Mouse (Mus musculus): ENCODE measurements around the gene Ppp1r9b. TPM values are rescaled to one million over a fixed set of nuclear protein-coding genes. Genes with fewer than 3 reads are reported as not detected.
A peak's percentile ranks its signal among the peaks of the same experiment; 100 is the strongest.

The Ppp1r9b gene
- polyA plus RNA-seq, 1 experiment from 2014 or later, result 18.2 TPM

DNA sequence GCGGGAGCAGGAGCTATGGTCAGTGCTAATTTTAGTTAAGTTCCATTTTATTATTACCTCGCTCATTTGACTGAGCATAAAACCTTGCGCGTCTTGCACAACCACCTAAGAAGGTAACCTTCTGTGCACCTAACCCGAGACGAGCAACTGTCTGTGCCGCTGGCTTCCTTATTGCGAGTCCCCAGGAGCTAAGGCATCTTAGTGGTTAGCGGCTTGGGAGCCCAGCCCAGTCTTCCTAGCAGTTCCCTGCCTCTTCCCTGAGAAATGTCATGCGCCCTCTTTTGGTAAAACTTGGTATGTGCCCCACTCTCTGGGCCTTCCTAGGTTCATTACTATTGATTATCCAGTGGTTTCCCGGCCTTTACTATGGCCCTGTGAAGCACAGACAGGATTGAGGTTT is 51.3 kb downstream of the Ppp1r9b start:
- H3K9ac ChIP-seq, result no peak overlapping the region
- 1% methylated on average over 11 of the region's 11 CpGs for WGBS
- H3K9me3 ChIP-seq, result no peaks in the 10 kb centered on the region
- no peaks in the 10 kb centered on the region for H3K27me3 ChIP-seq (replicated peaks)
- ATAC-seq (ENCODE audit: low FRiP score, low read depth), result peak; percentile 20; the same call in 1 of the 2 replicates
- peak overlapping the region; percentile 84 for H3K4me2 ChIP-seq (replicated peaks)
- H3K27ac ChIP-seq, result no peak overlapping the region
- H3K4me3 ChIP-seq, result peak overlapping the region; percentile 69
- H3K36me3 ChIP-seq, result no peaks in the 10 kb centered on the region
- H3K4me1 ChIP-seq, result peaks cover 14% of the 10 kb centered on the region

DNA sequence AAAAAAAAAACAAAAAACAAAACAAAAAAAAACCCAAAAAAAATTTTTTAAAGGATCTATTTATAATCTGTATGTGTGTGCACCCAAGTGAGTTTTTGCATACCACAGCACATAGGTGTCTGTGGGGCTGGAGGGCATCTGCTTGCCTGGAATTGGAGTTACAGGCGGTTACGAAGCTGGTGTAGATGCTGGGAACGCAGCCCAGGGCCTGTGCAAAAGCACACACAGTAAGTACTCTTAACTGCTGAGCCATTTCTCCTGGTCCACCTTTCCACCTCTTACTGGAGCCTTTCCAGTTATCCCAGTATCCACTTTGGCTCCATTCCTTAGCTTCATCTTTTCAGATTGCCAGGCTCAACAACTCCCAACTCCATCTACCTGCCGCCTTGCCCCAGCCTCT is 52.2 kb downstream of the Ppp1r9b start:
- H3K9ac ChIP-seq, result no peak overlapping the region
- H3K4me3 ChIP-seq, result no peak overlapping the region
- 94% methylated on average over 4 of the region's 4 CpGs for WGBS
- no peaks in the 10 kb centered on the region for H3K9me3 ChIP-seq
- H3K36me3 ChIP-seq, result no peaks in the 10 kb centered on the region
- peaks cover 14% of the 10 kb centered on the region for H3K4me1 ChIP-seq
- ATAC-seq (ENCODE audit: low FRiP score, low read depth), result no peak
- H3K27me3 ChIP-seq (replicated peaks), result no peaks in the 10 kb centered on the region
- H3K4me2 ChIP-seq (replicated peaks), result no peak overlapping the region
- H3K27ac ChIP-seq, result no peak overlapping the region

DNA sequence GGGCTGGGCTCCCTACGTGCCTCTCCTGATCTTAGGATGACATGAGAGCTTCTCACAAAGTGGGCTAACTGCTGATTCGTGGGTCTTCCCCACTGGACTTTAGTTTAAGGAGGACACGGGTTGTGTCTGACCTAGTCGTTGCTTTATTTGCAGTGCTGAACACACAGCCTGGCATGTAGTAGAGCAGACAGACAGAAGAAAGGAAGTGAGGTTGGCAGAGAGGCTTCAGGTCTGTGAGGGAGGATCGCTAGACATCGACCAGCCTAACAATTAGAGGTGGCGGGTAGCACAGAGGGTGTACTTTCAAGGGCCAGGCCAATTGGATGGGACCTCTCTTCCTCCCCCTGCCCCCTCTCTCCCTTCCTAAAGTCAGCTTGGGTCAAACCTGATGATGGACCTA is 52.8 kb downstream of the Ppp1r9b start:
- Histone ChIP-seq H3K4me3 (no peak overlapping the region), H3K27ac (no peak overlapping the region), H3K27me3 (replicated peaks) (no peaks in the 10 kb centered on the region), H3K4me2 (replicated peaks) (no peak overlapping the region), H3K9me3 (no peaks in the 10 kb centered on the region), H3K9ac (no peak overlapping the region), H3K36me3 (no peaks in the 10 kb centered on the region), H3K4me1 (peaks cover 14% of the 10 kb centered on the region)
- WGBS, result 55% methylated on average over 7 of the region's 7 CpGs
- no peak for ATAC-seq (ENCODE audit: low FRiP score, low read depth)

DNA sequence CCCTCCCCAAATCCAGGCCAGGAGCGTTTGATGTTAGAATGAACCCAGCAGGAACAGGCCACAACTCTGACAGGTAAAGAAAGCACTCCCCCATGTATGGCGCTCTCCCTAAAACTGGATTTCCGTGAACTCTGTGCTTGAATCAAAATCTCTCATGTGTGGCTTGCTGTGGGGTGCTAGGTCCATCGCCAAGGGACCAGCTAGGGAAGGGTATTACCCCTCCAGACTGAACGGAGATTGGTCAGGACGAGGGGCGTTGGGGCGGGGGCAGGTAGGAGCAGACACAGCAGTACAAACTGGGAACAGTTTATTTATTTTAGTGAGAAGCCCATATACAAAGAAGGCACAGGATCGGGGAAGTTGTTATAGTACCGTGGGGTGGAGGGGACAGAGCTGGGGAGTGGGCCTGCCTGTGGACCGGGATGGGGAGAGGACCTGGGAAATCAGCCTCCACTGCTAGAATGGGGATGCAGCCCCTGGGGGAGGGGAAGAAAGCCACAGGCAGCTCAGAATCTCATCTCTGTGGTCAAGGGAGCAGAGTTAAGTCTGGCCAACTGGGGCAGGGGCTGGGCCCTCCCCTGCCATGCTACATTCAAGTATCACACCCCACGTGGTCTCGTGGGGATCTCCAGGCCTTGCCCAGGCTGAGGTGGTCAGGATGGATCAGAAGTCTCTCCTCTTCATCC is 53.5 kb downstream of the Ppp1r9b start:
- ATAC-seq (ENCODE audit: low FRiP score, low read depth), result no peak
- Histone ChIP-seq H3K4me3 (no peak overlapping the region), H3K27me3 (replicated peaks) (no peaks in the 10 kb centered on the region), H3K9me3 (no peaks in the 10 kb centered on the region), H3K36me3 (no peaks in the 10 kb centered on the region), H3K4me2 (replicated peaks) (0 out of 2 replicates have a peak overlapping the region, but pooled peaks have one; percentile 4), H3K27ac (no peak overlapping the region), H3K9ac (no peak overlapping the region), H3K4me1 (peaks cover 14% of the 10 kb centered on the region)
- 53% methylated on average over 13 of the region's 13 CpGs for WGBS

DNA sequence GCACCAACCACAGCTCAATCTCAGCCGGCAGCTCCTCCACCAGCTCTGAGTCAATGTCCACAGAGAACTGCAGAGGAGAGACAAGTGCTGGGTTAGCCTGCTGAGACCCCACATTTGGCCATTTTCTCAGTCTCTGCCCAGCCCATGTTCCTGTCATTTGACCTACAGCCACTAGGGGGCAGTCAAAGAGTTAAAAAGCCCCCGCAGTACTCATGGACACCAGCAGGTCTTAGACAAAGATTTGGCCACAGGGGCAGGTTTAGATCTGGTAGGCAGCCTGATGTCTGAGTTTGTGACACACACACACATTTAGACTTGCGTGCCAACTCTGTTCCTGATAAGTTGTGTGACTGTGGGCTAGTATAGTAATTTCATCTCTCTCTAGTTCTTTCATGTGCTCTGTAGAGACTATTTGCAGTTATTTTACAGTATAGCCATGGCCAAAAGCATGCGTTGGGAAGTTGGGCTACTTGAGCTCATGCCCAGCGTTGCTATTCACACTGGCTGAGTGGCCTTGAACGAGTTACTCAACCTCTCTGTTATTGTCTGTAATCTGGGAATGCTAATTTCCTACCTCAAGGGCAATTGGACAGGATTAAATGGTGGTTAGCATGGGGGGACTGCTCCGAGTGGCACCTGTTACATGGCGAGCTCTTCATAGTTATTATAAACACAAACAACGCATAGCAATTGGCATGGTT is 56.3 kb downstream of the Ppp1r9b start:
- no peaks in the 10 kb centered on the region for H3K9me3 ChIP-seq
- 0 out of 2 replicates have a peak, but pooled peaks have one; percentile 30 for ATAC-seq (ENCODE audit: low FRiP score, low read depth)

DNA sequence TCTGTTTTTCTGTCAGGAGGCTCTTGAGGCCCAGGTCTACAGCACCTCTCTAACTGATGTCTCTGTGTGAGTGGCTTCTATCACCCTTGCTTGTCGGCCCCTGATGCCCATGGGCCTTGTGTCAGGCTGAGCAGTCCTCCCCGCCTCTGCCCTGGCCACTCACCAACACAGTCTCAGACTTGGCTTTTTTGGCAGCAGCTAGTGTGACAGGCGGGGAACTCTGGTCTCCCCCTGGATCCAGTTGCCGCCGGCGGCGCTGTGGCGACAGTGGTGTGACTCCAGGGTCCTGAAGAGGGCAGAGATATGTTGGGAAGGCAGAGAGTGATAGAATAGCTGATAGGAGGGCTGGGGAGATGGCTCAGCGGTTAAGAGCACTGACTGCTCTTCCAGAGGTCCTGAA is 62.2 kb downstream of the Ppp1r9b start:
- Histone ChIP-seq H3K9me3 (no peaks in the 10 kb centered on the region), H3K4me3 (no peak overlapping the region), H3K4me1 (0 out of 2 replicates have a peak, but pooled peaks cover 4% of the 10 kb centered on the region), H3K4me2 (replicated peaks) (no peak overlapping the region), H3K27me3 (replicated peaks) (peaks cover 10% of the 10 kb centered on the region), H3K9ac (no peak overlapping the region), H3K36me3 (0 out of 2 replicates have a peak, but pooled peaks cover 4% of the 10 kb centered on the region), H3K27ac (no peak overlapping the region)
- WGBS, result 85% methylated on average over 9 of the region's 9 CpGs
- no peak for ATAC-seq (ENCODE audit: low FRiP score, low read depth)

More for the DNA sequence above, 56.3 kb downstream of the Ppp1r9b start:
- WGBS, result 61% methylated on average over 9 of the region's 9 CpGs
- Histone ChIP-seq H3K9ac (no peak overlapping the region), H3K4me3 (no peak overlapping the region), H3K27me3 (replicated peaks) (no peaks in the 10 kb centered on the region), H3K27ac (no peak overlapping the region), H3K4me2 (replicated peaks) (no peak overlapping the region), H3K36me3 (no peaks in the 10 kb centered on the region), H3K4me1 (no peaks in the 10 kb centered on the region; the same call in 1 of the 2 replicates)

Other genes starting within 250 kb of the Ppp1r9b start
- gene Cdc34b, start 249.3 kb upstream of the Ppp1r9b start, polyA plus RNA-seq (2016; fragmentation: Nextera tagmentation; extraction: Ambion mirVana), result not detected in 2 replicates
- not detected in 2 replicates for gene Tmem92, start 208.3 kb upstream of the Ppp1r9b start, polyA plus RNA-seq (2016; fragmentation: Nextera tagmentation; extraction: Ambion mirVana)
- 209 and 219 TPM in 2 replicates for gene Col1a1, start 54.8 kb upstream of the Ppp1r9b start, polyA plus RNA-seq (2016; fragmentation: Nextera tagmentation; extraction: Ambion mirVana)
- not detected in 2 replicates for gene Hils1, start 23.4 kb upstream of the Ppp1r9b start, polyA plus RNA-seq (2016; fragmentation: Nextera tagmentation; extraction: Ambion mirVana)
- 0.80 and 0.90 TPM in 2 replicates for gene Sgca, start 14.7 kb upstream of the Ppp1r9b start, polyA plus RNA-seq (2016; fragmentation: Nextera tagmentation; extraction: Ambion mirVana)
- gene Samd14, start 18.8 kb downstream of the Ppp1r9b start, polyA plus RNA-seq (2016; fragmentation: Nextera tagmentation; extraction: Ambion mirVana), result 101 and 106 TPM in 2 replicates
- gene Pdk2, start 50.3 kb downstream of the Ppp1r9b start, polyA plus RNA-seq (2016; fragmentation: Nextera tagmentation; extraction: Ambion mirVana), result 20.5 and 20.6 TPM in 2 replicates
- gene Itga3, start 85.8 kb downstream of the Ppp1r9b start, polyA plus RNA-seq (2016; fragmentation: Nextera tagmentation; extraction: Ambion mirVana), result 7.6 and 9.3 TPM in 2 replicates
- gene Dlx3, start 129.1 kb downstream of the Ppp1r9b start, polyA plus RNA-seq (2016; fragmentation: Nextera tagmentation; extraction: Ambion mirVana), result 0.81 and 1.2 TPM in 2 replicates
- gene Dlx4, start 155.2 kb downstream of the Ppp1r9b start, polyA plus RNA-seq (2016; fragmentation: Nextera tagmentation; extraction: Ambion mirVana), result 0.10 and 0.22 TPM in 2 replicates